Mouse (Mus musculus) liver, embryonic 12.5 days (tissue): Measurements from ENCODE around the gene Trappc3. TPM values are rescaled to one million over a fixed set of nuclear protein-coding genes. Genes with fewer than 3 reads are reported as not detected.

Experiments
- ATAC-seq: fragments of 200-750 bp; cut with Nextera tagmentation; 2 replicates; pipeline ENCODE4 v1.8.0; 2017; ENCODE audit warnings: moderate number of reproducible peaks, mild to moderate bottlenecking, moderate library complexity
- H3K27ac ChIP-seq: fragments of 300-500 bp; sonication (generic); 2 replicates; pipeline ENCODE4 v1.5.1; 2016; ENCODE audit warnings: mild to moderate bottlenecking
- H3K27me3 ChIP-seq: fragments of 300-500 bp; sonication (generic); replicated peaks from 2 replicates; pipeline ENCODE4 v1.6.1; 2016; ENCODE audit warnings: mild to moderate bottlenecking, moderate library complexity
- H3K36me3 ChIP-seq: fragments of 300-500 bp; sonication (generic); 2 replicates; pipeline ENCODE4 v1.6.1; 2016; ENCODE audit warnings: mild to moderate bottlenecking, moderate library complexity
- H3K4me1 ChIP-seq: fragments of 300-500 bp; sonication (generic); 2 replicates; pipeline ENCODE4 v1.6.1; 2016
- H3K4me2 ChIP-seq: fragments of 300-500 bp; sonication (generic); 2 replicates; pipeline ENCODE4 v1.6.1; 2016; ENCODE audit warnings: mild to moderate bottlenecking, moderate library complexity
- H3K4me3 ChIP-seq: fragments of 300-500 bp; sonication (generic); 2 replicates; pipeline ENCODE4 v1.5.1; 2016; ENCODE audit warnings: mild to moderate bottlenecking, moderate library complexity
- H3K9ac ChIP-seq: fragments of 300-500 bp; sonication (generic); 2 replicates; pipeline ENCODE4 v1.6.1; 2016; ENCODE audit warnings: mild to moderate bottlenecking, moderate library complexity
- H3K9me3 ChIP-seq: fragments of 300-500 bp; sonication (generic); replicated peaks from 2 replicates; pipeline ENCODE4 v1.6.1; 2016; ENCODE audit warnings: mild to moderate bottlenecking, moderate library complexity
- WGBS: fragments of 180-500 bp; shearing (Covaris S2); methylation state at CpG from one replicate; pipeline ENCODE4 v1.1.7; 2016; ENCODE audit not compliant: insufficient replicate concordance; 5-methylcytosine and 5-hydroxymethylcytosine counted together
- polyA plus RNA-seq: library from polyadenylated mRNA; unstranded; fragments of >200 nt; fragmentation: Nextera tagmentation; extraction: Ambion mirVana; gene quantifications from 2 replicates; pipeline ENCODE4 v1.2.1, GENCODE M21; 2016

The Trappc3 gene
- polyA plus RNA-seq, 1 experiment from 2014 or later: 44.0 TPM

DNA sequence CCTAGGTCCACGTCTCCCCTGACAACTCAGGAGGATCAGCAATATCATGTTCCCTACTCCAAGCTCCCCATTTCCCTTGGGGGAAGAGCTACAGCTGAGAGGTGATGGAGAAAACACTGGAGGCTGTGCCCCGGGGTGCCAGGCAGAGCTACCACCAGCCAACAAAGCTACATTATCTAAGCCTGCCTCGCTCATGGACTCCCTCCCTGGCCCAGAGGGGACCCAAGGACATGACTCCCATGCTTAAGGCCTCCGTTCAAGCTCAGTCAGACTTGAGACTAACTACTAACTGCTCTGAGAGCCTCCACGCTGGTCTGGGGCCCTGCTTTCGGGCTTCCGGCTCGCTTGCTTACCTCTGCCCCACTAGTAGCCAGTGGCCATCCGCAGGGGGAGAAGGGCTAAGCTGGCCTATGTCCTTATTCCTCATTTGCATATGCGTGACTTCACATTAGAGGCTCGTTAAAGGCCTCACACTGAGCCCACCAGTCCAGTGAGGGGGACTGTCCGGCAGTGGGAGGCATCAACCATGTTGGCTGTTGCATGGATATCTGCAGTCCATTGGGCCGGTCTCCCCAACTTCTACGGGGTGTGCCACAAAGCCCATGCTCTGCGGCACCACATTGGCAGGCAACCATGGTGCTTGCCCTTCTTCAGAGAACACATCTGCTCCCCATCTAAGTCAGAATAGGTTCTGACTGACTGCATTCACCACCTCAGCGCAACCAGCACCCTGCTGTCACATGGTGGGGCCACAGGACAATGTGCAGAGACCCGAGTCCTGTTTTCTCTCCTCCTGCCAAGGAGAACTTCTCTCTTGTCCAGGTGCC lies 9.5 kb upstream of the Trappc3 start:
- H3K36me3 ChIP-seq: peaks cover 7% of the 10 kb centered on the region; the same call in 1 of the 2 replicates
- no peaks in the 10 kb centered on the region for H3K9me3 ChIP-seq
- peaks cover 18% of the 10 kb centered on the region for H3K27me3 ChIP-seq
- no peak overlapping the region for H3K4me3 ChIP-seq
- H3K4me2 ChIP-seq: no peak overlapping the region
- WGBS: 78% methylated on average over 17 of the region's 17 CpGs
- no peak overlapping the region for H3K9ac ChIP-seq
- peaks cover 65% of the 10 kb centered on the region for H3K4me1 ChIP-seq
- no peak overlapping the region for H3K27ac ChIP-seq
- no peak for ATAC-seq

DNA sequence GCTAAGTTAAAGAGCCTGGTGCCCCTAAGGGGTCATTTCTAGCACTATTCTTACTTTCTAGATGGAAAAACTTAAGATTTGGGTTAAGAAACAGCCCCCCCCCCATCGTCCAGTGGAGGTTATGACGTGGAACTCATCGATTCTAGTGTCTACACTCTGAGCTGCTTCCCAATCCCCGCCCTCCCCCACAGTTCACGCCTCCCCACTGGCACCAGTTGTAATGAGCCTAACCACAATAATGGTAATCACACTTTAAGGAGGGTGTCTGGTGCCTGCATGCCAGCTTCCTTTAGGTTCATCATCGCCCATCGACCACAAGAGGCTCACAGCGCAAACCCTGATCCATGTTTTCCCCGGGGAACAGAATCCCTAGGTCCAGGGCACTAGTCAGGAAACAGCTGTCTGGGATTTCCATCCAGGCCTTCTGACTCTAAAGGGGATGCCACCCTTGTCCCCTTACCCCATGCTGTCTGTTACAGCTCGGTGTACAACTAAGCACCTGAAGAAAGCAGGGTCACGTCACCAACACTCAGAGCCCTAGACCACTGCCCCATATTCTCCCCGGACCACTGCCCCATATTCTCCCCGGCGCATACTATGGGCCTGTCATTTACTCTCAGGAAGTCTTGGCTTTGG lies 8.4 kb upstream of the Trappc3 start:
- ATAC-seq: no peak
- WGBS: 66% methylated on average over 14 of the region's 14 CpGs
- Histone ChIP-seq H3K27me3 (peaks cover 26% of the 10 kb centered on the region), H3K27ac (no peak overlapping the region), H3K9me3 (no peaks in the 10 kb centered on the region), H3K4me2 (peak overlapping the region; percentile 100), H3K36me3 (peaks cover 3% of the 10 kb centered on the region; the same call in 1 of the 2 replicates), H3K4me3 (peak overlapping the region; percentile 88; the same call in 1 of the 2 replicates), H3K4me1 (peaks cover 72% of the 10 kb centered on the region), H3K9ac (no peak overlapping the region)

DNA sequence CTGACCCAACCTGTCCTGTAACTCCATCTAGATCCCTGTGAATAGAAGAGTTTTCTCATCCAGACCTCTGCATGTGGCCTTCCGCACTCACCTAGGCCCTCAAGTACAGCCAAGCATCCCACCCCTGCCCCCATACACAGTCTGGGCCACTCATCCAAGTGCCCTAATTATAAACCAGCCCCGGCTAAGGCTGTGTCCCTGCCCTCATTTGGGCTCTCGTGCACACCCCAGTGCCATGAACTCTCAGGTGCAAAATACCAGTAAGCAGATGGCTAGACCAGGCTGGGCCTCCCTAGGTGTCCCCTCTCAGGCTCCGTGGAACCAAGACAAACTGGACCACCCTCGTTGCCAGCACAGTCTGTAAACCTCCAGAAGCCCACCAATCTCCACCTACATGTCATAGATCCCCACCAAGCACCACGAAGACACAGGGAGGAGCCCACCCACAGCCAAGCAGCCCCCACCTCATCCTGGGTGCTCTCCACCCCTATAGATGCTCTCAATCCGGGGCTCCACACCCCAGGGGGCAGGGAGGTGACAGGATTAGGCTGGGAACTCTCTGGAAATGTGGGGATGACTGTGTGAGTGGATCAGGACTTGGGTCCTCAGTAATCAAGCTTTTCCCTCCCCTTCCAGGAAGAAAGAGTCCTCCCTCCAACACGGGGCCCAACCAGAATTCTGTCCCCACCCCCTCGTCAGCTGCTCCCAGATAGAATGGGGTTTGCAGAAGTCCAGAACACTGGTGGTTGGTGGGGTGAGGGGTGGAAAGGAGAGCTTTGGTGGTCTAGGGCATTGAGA lies 7.6 kb upstream of the Trappc3 start:
- Histone ChIP-seq H3K27ac (no peak overlapping the region; the same call in 1 of the 2 replicates), H3K4me1 (peaks cover 80% of the 10 kb centered on the region), H3K9ac (peak overlapping the region; percentile 92), H3K4me3 (peak overlapping the region; percentile 88), H3K36me3 (peaks cover 3% of the 10 kb centered on the region; the same call in 1 of the 2 replicates), H3K9me3 (no peaks in the 10 kb centered on the region), H3K4me2 (peak overlapping the region; percentile 100), H3K27me3 (peaks cover 33% of the 10 kb centered on the region)
- no peak for ATAC-seq
- 37% methylated on average over 9 of the region's 9 CpGs for WGBS

DNA sequence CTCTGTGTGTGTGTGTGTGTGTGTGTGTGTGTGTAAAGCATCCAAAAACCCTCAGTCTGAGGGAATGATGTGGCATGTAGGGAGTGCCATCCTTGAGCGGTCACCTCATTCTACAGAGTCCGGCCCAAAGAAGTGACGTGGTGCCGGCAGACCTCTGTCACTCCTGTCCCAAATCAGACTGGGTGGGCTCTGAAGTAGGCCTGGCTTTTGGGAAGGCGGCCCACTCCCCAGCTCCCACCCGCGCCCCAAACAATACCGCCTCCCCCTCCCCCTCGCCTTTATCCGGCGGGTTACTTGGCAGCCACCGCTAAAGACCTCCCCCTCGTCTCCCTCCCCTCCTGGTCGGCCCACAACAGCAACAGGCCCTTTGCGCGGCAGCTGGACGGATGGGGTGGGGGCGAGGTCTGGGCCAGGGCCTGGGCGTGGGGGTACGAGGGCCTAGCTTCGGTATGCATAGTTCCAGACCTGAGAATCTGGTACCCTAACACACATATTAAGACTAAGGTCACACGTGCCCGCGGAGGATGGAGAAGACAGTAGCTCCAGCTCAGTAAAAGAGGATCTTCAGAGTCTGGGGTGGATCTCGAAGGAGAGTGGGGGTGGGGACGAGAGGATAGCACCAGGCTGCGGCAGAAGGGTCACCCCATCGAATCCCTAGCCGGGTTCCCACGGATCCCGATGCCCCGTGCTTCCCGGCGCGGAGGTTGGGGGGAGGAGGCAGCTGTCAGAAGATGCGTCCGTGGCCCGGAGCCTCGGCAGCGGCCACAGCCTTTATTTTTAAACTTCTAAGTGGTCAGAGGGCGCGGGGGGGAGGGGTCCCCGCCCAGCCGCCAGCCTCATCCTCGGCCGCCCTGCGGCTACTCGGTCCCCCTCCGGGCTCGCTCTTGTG lies 6.8 kb upstream of the Trappc3 start:
- H3K27me3 ChIP-seq: peaks cover 39% of the 10 kb centered on the region
- ATAC-seq: no peak
- H3K27ac ChIP-seq: peak overlapping the region; percentile 85
- 2% methylated on average over 50 of the region's 50 CpGs for WGBS
- H3K4me2 ChIP-seq: peak overlapping the region; percentile 100
- H3K4me3 ChIP-seq: peak overlapping the region; percentile 88
- H3K9ac ChIP-seq: peak overlapping the region; percentile 92
- peaks cover 3% of the 10 kb centered on the region; the same call in 1 of the 2 replicates for H3K36me3 ChIP-seq
- no peaks in the 10 kb centered on the region for H3K9me3 ChIP-seq
- peaks cover 88% of the 10 kb centered on the region for H3K4me1 ChIP-seq

DNA sequence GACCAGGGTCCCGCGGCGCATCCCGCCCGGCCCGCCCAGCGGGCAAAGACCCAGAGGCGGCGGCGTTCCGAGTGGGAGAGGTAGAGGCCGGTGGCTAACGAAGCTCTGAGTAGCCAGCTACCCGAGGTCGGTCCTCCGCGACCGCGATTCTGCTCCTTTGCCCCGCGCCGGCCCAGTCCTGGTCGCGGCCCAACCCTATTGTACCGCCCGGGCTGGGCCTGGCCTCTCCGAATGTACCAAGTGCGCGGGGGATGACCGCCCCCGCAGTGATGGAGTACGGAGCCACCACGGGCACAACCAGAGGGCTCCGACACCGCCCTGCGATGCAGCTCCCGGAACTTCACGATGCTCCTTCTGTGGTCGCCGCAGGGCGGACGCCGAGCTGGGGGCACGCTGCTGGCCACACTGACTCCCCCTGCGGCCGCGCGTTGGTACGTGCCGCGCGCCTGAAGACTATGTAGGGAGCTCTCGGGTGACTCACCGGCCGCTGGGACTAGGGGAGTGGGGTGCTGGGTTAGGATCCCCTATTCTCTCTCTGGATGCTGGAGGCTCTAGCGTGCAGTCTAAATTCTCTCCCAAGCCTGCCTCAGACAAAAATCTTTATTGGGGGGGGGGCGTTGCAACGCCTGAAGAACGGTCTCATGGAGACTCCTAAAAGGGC lies 5.9 kb upstream of the Trappc3 start, which contains the start of gene Map7d1:
Gene Map7d1 (minus strand): TSS at position 213 of the 661 bp plus-strand sequence.
- H3K27me3 ChIP-seq: peaks cover 39% of the 10 kb centered on the region
- H3K4me1 ChIP-seq: peaks cover 89% of the 10 kb centered on the region
- no peaks in the 10 kb centered on the region for H3K36me3 ChIP-seq
- under 1% methylated on average over 54 of the region's 59 CpGs for WGBS
- peak within 1 kb of the TSS; percentile 88 for H3K4me3 ChIP-seq
- ATAC-seq: peak; percentile 84
- peak within 1 kb of the TSS; percentile 85 for H3K27ac ChIP-seq
- no peaks in the 10 kb centered on the region for H3K9me3 ChIP-seq
- peak within 1 kb of the TSS; percentile 92 for H3K9ac ChIP-seq
- H3K4me2 ChIP-seq: peak within 1 kb of the TSS; percentile 100

DNA sequence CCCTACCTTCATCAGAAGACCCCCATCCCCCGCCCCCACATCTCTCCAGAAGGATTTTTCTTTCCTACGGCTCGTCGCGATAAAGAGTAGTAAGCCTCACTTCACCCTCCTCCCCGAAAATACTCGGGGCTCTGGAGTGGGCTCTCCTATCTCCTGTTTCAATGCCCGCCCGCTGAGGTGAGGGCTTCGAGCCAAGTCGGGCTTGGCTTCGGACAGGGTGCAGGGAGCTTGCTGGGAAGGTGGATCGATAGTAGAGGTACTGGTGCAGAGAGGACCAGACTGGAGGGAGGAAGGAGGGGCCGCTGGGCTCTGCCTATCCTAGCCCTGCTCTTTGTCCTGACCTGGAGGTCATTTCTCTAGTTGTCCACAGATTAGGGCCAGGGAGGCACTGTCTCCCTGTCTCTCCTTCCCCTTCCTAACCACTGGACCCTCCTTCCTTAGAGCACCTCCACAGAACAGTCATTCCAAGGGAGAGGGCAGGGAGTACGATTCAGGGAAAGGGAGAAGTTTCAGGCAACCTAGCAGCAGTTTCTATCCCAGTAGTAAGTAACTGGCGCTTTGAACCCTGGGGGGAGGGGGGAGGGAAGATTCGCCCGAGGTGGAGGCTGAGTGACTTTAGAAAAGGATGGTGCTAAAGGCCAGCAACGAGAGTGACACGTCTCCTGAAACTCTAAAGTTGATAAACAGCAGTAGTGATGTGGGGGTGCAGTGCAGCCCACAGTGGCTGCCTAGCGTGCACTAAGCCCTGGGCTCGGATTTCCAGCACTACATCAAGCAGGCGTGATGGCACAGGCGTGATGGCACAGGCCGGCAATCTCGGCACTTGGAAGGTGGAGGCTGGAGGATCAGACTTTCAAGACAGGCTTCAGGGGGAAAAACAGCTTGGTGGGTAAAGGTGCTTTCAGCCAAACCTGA lies 4.9 kb upstream of the Trappc3 start:
- no peak for ATAC-seq
- Histone ChIP-seq H3K4me2 (peak overlapping the region; percentile 100), H3K27ac (peak overlapping the region; percentile 85), H3K4me3 (peak overlapping the region; percentile 88), H3K9me3 (no peaks in the 10 kb centered on the region), H3K4me1 (peaks cover 86% of the 10 kb centered on the region), H3K9ac (peak overlapping the region; percentile 92), H3K27me3 (peaks cover 39% of the 10 kb centered on the region), H3K36me3 (no peaks in the 10 kb centered on the region)
- WGBS: 15% methylated on average over 26 of the region's 26 CpGs

DNA sequence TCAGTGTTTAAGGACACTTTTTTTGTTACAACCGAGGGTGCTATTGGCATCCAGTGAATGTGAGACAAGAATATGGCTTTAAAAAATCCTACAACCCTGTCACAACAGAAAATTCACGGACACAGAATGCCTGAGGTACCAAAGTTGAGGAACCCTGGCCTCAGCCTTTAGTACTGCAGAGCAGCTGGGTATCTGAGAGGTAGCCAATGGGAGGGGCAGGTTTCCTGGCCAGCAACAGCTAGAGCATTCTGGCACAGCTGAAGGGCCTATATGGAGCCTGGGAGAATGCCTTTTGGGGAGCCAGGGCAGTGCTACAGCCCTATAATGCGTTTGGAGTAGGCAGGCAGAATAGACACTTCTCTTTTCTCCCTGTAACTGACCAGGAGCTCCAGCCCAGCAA lies 3.1 kb upstream of the Trappc3 start:
- Histone ChIP-seq H3K9me3 (no peaks in the 10 kb centered on the region), H3K4me1 (peaks cover 84% of the 10 kb centered on the region), H3K27ac (peak overlapping the region; percentile 82), H3K4me3 (no peak overlapping the region), H3K4me2 (peak overlapping the region; percentile 88), H3K27me3 (peaks cover 39% of the 10 kb centered on the region), H3K9ac (no peak overlapping the region), H3K36me3 (no peaks in the 10 kb centered on the region)
- ATAC-seq: no peak
- 9% methylated on average over 3 of the region's 3 CpGs for WGBS

DNA sequence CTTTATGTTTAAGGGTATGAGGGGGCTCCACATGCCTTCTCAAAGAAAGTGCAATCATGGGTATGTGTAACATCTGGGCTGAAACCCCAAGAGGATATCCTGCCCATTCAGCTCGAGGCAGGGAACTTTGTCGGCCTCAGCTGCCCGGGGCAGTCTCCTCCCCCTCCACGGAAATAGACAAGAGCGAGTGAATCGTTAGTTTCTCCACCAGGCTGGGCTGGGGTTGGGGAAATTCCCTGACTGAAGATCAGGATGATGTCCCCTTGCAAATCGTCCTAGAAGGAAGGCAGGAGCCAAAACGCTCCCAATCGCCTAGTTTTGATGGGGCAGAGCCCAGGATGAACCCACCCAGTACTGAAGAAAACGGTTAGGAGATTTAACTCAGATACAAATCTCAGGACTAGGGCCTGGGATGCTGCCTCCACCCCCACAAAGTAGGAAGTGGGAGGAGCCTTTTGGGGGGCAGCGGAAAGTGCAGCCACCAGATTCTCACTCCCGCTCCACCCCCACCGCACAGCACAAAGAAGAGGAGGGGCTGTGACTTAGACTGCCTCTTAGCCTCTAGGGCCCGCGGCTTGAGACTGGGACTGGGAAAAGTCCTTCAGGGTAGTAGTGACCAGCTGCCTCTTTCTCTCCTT lies 2.5 kb upstream of the Trappc3 start:
- Histone ChIP-seq H3K9me3 (no peaks in the 10 kb centered on the region), H3K36me3 (no peaks in the 10 kb centered on the region), H3K27me3 (peaks cover 39% of the 10 kb centered on the region), H3K4me1 (peaks cover 78% of the 10 kb centered on the region), H3K4me2 (peak overlapping the region; percentile 88), H3K9ac (no peak overlapping the region), H3K27ac (peak overlapping the region; percentile 82), H3K4me3 (peak overlapping the region; percentile 19)
- no peak for ATAC-seq
- WGBS: 1% methylated on average over 15 of the region's 15 CpGs

DNA sequence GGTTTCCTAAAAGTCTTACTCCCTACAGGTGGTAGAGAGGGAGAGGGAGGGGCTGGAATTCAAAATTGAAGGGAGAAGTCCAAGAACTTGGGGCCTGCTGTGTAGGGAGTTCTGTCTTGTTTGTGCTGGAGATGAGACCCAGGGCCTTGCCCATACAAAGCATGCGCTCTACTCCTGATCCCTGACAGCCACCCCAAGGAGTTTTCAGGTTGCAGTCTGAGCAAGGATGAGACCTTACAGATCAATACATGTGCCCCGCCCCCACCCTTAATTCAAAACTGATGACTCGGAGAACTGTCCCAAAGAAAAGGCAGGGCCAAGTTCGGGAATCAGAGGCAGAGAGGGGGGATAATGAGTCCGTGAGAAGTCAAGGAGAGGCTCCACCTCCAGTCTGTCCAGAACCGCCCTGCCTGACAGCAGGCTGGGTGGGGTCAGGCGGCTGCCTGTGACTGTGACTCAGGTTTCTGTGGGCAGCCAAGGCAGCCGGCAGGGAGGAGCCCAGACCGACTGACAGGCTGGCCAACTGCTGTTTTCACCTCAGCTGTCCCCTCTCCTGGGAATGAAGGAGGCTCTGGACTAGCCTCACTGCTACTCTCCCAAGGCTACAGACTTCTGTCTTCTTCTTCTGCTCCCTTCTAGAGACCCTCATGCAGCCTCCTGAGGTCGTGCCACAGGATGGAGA lies 1.5 kb upstream of the Trappc3 start:
- 6% methylated on average over 10 of the region's 10 CpGs for WGBS
- H3K27ac ChIP-seq: peak overlapping the region; percentile 82
- peak overlapping the region; percentile 88 for H3K4me2 ChIP-seq
- no peaks in the 10 kb centered on the region for H3K9me3 ChIP-seq
- peak overlapping the region; percentile 89 for H3K9ac ChIP-seq
- peaks cover 32% of the 10 kb centered on the region for H3K27me3 ChIP-seq
- ATAC-seq: peak; percentile 83
- H3K4me1 ChIP-seq: peaks cover 69% of the 10 kb centered on the region
- peak overlapping the region; percentile 34 for H3K4me3 ChIP-seq
- H3K36me3 ChIP-seq: 0 out of 2 replicates have a peak, but pooled peaks cover 3% of the 10 kb centered on the region
